Comparison of ENCODE assay signal across 12 mouse cellular contexts in genomic region chr11:53429182-53429581, GRCm38 (mm10). TPM values are rescaled to one million over a fixed set of nuclear protein-coding genes. Genes with fewer than 3 reads are reported as not detected.
DNase-seq lines count a peak whose midpoint lies in the region; ATAC-seq lines count a peak whose summit lies in the region.
"Had no signal": no experiment of that assay in that cellular context is flagged by ENCODE, and none has a peak within 500 bp of the region (broad histone marks: within the 10 kb centered on the region; RNA-seq: fewer than 3 reads in every experiment).

No protein-coding gene starts in this region.

- H3K27me3 ChIP-seq in heart, embryonic 11.5 days (ENCODE audit: control insufficient read depth, insufficient read depth, low read length), result no peaks in the 10 kb centered on the region
- H3K27me3 ChIP-seq in embryonic facial prominence, embryonic 13.5 days, result no peaks in the 10 kb centered on the region
- no peaks in the 10 kb centered on the region for H3K27me3 ChIP-seq in limb, embryonic 15.5 days

- intact Hi-C loops in heart, postnatal 10 days (cut with DNase I), result no loop called here

- H3K4me2 ChIP-seq in heart, embryonic 11.5 days, result peak overlapping the region; percentile 72
- peak overlapping the region; percentile 66 for H3K4me2 ChIP-seq in embryonic facial prominence, embryonic 13.5 days
- 0 out of 2 replicates have a peak overlapping the region, but pooled peaks have one; percentile 84 for H3K4me2 ChIP-seq in limb, embryonic 15.5 days

- DNase-seq in heart, postnatal 10 days, result no peak
- DNase-seq in 416B (ENCODE audit: low read depth), result peak; percentile 33
- DNase-seq in retina, embryonic 14.5 days (ENCODE audit: low spot score), result no peak
- no peak for DNase-seq in thymus, postnatal 10 days (ENCODE audit: low spot score in 2 of 2)
- DNase-seq in layer of hippocampus, postnatal 25 days (ENCODE audit: extremely low spot score in 1 of 2, low spot score in 1 of 2), result no peak
- DNase-seq: cerebellum, adult 11 months had no signal

- no peak for ATAC-seq in heart, embryonic 11.5 days (replicated peaks; ENCODE audit: insufficient number of reproducible peaks, low FRiP score, low TSS enrichment)
- ATAC-seq in embryonic facial prominence, embryonic 13.5 days (ENCODE audit: insufficient number of reproducible peaks, insufficient read depth, low FRiP score, low TSS enrichment, low read depth), result no peak
- ATAC-seq in limb, embryonic 15.5 days (ENCODE audit: insufficient number of reproducible peaks, low FRiP score, low TSS enrichment, low read depth), result no peak
- ATAC-seq: inflammation-experienced regulatory T-cells, adult 6 months had no signal

- H3K4me1 ChIP-seq in heart, embryonic 11.5 days (ENCODE audit: control insufficient read depth, insufficient read depth, low read length), result peaks cover 10% of the 10 kb centered on the region; the same call in 1 of the 2 replicates
- peaks cover 11% of the 10 kb centered on the region for H3K4me1 ChIP-seq in embryonic facial prominence, embryonic 13.5 days
- peaks cover 20% of the 10 kb centered on the region for H3K4me1 ChIP-seq in limb, embryonic 15.5 days

- H3K36me3 ChIP-seq in heart, embryonic 11.5 days (ENCODE audit: control insufficient read depth, insufficient read depth, low read length), result peaks cover 8% of the 10 kb centered on the region
- H3K36me3 ChIP-seq in embryonic facial prominence, embryonic 13.5 days, result peaks cover 9% of the 10 kb centered on the region
- H3K36me3 ChIP-seq in limb, embryonic 15.5 days, result peaks cover 9% of the 10 kb centered on the region

- no peak overlapping the region for H3K9ac ChIP-seq in heart, embryonic 11.5 days (ENCODE audit: low read depth, low read length)
- no peak overlapping the region for H3K9ac ChIP-seq in embryonic facial prominence, embryonic 13.5 days
- H3K9ac ChIP-seq in limb, embryonic 15.5 days, result no peak overlapping the region

- H3K9me3 ChIP-seq in heart, embryonic 11.5 days (replicated peaks; ENCODE audit: control insufficient read depth, low read length), result no peaks in the 10 kb centered on the region
- no peaks in the 10 kb centered on the region for H3K9me3 ChIP-seq in embryonic facial prominence, embryonic 13.5 days
- no peaks in the 10 kb centered on the region for H3K9me3 ChIP-seq in limb, embryonic 15.5 days

- no peak overlapping the region for H3K27ac ChIP-seq in heart, embryonic 11.5 days (ENCODE audit: low read depth, low read length)
- H3K27ac ChIP-seq in embryonic facial prominence, embryonic 13.5 days, result no peak overlapping the region
- H3K27ac ChIP-seq in limb, embryonic 15.5 days, result no peak overlapping the region

- no peak overlapping the region; the same call in 1 of the 2 replicates for H3K4me3 ChIP-seq in heart, embryonic 11.5 days (ENCODE audit: low read depth, low read length)
- H3K4me3 ChIP-seq in embryonic facial prominence, embryonic 13.5 days, result 0 out of 2 replicates have a peak overlapping the region, but pooled peaks have one; percentile 85
- peak overlapping the region; percentile 89; the same call in 1 of the 2 replicates for H3K4me3 ChIP-seq in limb, embryonic 15.5 days

RNA-seq across cellular contexts. Expression of gene Uqcrq, which starts 1.4 kb away (rescaled TPM):
- 1,123 and 1,162 TPM in 2 replicates for polyA plus RNA-seq in heart, embryonic 11.5 days (2014; fragmentation: Nextera tagmentation; extraction: Ambion mirVana)
- total RNA-seq in heart, postnatal 10 days (2021), result 1,000 to 10,000 TPM; 2,089 to 2,111 TPM
- 536 and 539 TPM in 2 replicates for polyA plus RNA-seq in embryonic facial prominence, embryonic 13.5 days (2015; fragmentation: Nextera tagmentation; extraction: Ambion mirVana)
- 477 and 501 TPM in 2 replicates for polyA plus RNA-seq in limb, embryonic 15.5 days (2015; fragmentation: Nextera tagmentation; extraction: Ambion mirVana)
- total RNA-seq in layer of hippocampus, postnatal 25 days (2021), result 100 to 1,000 TPM; 444 to 504 TPM

RNA-seq across cellular contexts. Expression of gene Gdf9, which starts 1.6 kb away (rescaled TPM):
- polyA plus RNA-seq in heart, embryonic 11.5 days (2014; fragmentation: Nextera tagmentation; extraction: Ambion mirVana), result 0.76 and 1.4 TPM in 2 replicates
- under 1 TPM; 0.14 to 0.32 TPM for total RNA-seq in heart, postnatal 10 days (2021)
- 2.3 and 3.1 TPM in 2 replicates for polyA plus RNA-seq in embryonic facial prominence, embryonic 13.5 days (2015; fragmentation: Nextera tagmentation; extraction: Ambion mirVana)
- polyA plus RNA-seq in limb, embryonic 15.5 days (2015; fragmentation: Nextera tagmentation; extraction: Ambion mirVana), result 2.6 and 2.8 TPM in 2 replicates
- total RNA-seq in layer of hippocampus, postnatal 25 days (2021), result 1 to 10 TPM in 1 of 2 experiments, under 1 TPM in 1; 0.64 to 1.1 TPM
- polyA plus RNA-seq: inflammation-experienced regulatory T-cells, adult 6 months had no signal

RNA-seq across cellular contexts. Expression of gene Leap2, which starts 6.2 kb away (rescaled TPM):
- not detected in 2 replicates for polyA plus RNA-seq in heart, embryonic 11.5 days (2014; fragmentation: Nextera tagmentation; extraction: Ambion mirVana)
- not detected for total RNA-seq in heart, postnatal 10 days (2021)
- 0.94 TPM in 1 of 2 replicates, not detected in the other for polyA plus RNA-seq in embryonic facial prominence, embryonic 13.5 days (2015; fragmentation: Nextera tagmentation; extraction: Ambion mirVana)
- not detected in 2 replicates for polyA plus RNA-seq in limb, embryonic 15.5 days (2015; fragmentation: Nextera tagmentation; extraction: Ambion mirVana)
- not detected for total RNA-seq in layer of hippocampus, postnatal 25 days (2021)
- polyA plus RNA-seq: neural tube, embryonic 14.5 days; urinary bladder, adult 2 months had no signal

RNA-seq across cellular contexts. Expression of gene Gm10447, which starts 27.7 kb away (rescaled TPM):
- polyA plus RNA-seq in heart, embryonic 11.5 days (2014; fragmentation: Nextera tagmentation; extraction: Ambion mirVana), result 0.13 TPM in 1 of 2 replicates, not detected in the other
- under 1 TPM in 1 of 2 experiments, not detected in 1; 0.10 TPM for total RNA-seq in heart, postnatal 10 days (2021)
- polyA plus RNA-seq in embryonic facial prominence, embryonic 13.5 days (2015; fragmentation: Nextera tagmentation; extraction: Ambion mirVana), result 0.22 and 0.25 TPM in 2 replicates
- polyA plus RNA-seq in limb, embryonic 15.5 days (2015; fragmentation: Nextera tagmentation; extraction: Ambion mirVana), result 0.10 TPM in 2 replicates
- total RNA-seq in layer of hippocampus, postnatal 25 days (2021), result under 1 TPM; 0.12 to 0.26 TPM
- polyA plus RNA-seq: inflammation-experienced regulatory T-cells, adult 6 months; neural tube, embryonic 14.5 days had no signal

RNA-seq across cellular contexts. Expression of gene Shroom1, which starts 27.8 kb away (rescaled TPM):
- 3.3 and 3.7 TPM in 2 replicates for polyA plus RNA-seq in heart, embryonic 11.5 days (2014; fragmentation: Nextera tagmentation; extraction: Ambion mirVana)
- under 1 TPM; 0.55 to 0.69 TPM for total RNA-seq in heart, postnatal 10 days (2021)
- polyA plus RNA-seq in embryonic facial prominence, embryonic 13.5 days (2015; fragmentation: Nextera tagmentation; extraction: Ambion mirVana), result 5.7 and 5.9 TPM in 2 replicates
- polyA plus RNA-seq in limb, embryonic 15.5 days (2015; fragmentation: Nextera tagmentation; extraction: Ambion mirVana), result 4.4 and 4.6 TPM in 2 replicates
- total RNA-seq in layer of hippocampus, postnatal 25 days (2021), result 1 to 10 TPM; 3.8 to 4.1 TPM
